ENCODE assay signal across 8 mouse cellular contexts in the genomic region with DNA sequence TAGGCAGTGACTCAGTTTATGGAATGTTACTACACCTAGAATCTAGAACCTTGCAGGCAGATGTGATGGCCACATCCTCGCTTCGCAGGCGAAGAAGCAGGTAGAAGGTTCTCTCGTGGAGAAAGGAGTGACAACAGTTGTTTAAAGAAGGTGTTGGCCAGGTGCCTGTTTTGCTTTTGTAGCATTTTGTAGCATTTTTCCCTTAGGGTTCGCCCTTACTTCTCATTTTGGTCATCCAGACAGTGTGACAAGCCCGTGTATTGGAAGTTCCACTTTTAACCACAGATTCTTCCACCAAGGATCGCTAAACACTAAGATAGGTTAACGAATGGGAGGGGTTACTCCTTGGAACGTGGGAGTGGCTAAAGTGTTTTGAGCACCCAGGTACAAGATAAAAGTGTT. TPM values are rescaled to one million over a fixed set of nuclear protein-coding genes. Genes with fewer than 3 reads are reported as not detected.
A peak's percentile ranks its signal among the peaks of the same experiment; 100 is the strongest.
DNase-seq lines count a peak whose midpoint lies in the region; ATAC-seq and TF ChIP-seq lines count a peak whose summit lies in the region.

No protein-coding gene starts in this region.

- 31% methylated on average over 9 of the region's 9 CpGs for WGBS in heart, embryonic 14.5 days
- WGBS in forebrain, embryonic 15.5 days, result 10% methylated on average over 9 of the region's 9 CpGs
- 17% methylated on average over 9 of the region's 9 CpGs for WGBS in lung, postnatal 0 days

- no peaks in the 10 kb centered on the region for H3K9me3 ChIP-seq in heart, embryonic 14.5 days (ENCODE audit: control insufficient read depth, low read length)
- no peaks in the 10 kb centered on the region for H3K9me3 ChIP-seq in ES-Bruce4 (replicated peaks; ENCODE audit: control insufficient read depth, insufficient read depth, low read length, poor library complexity, severe bottlenecking)
- H3K9me3 ChIP-seq in forebrain, embryonic 15.5 days, result no peaks in the 10 kb centered on the region
- H3K9me3 ChIP-seq in lung, postnatal 0 days (ENCODE audit: low read length), result no peaks in the 10 kb centered on the region

- ATAC-seq in heart, embryonic 14.5 days (ENCODE audit: insufficient number of reproducible peaks, insufficient read depth, low FRiP score, low read depth), result no peak
- ATAC-seq in forebrain, embryonic 15.5 days (replicated peaks), result no peak
- no peak for ATAC-seq in lung, postnatal 0 days
- ATAC-seq in monocyte, adult 5-6 weeks (replicated peaks; ENCODE audit: insufficient number of reproducible peaks, low FRiP score, low TSS enrichment, poor library complexity, severe bottlenecking), result no peak

- peak overlapping the region; percentile 54 to 77 for H3K4me3 ChIP-seq in heart, embryonic 14.5 days (ENCODE audit: control insufficient read depth in 1 of 2, insufficient read depth in 1 of 2, low read depth in 1 of 2, low read length in 2 of 2)
- H3K4me3 ChIP-seq in ES-Bruce4 (ENCODE audit: low read depth, low read length), result peak overlapping the region; percentile 74
- H3K4me3 ChIP-seq in forebrain, embryonic 15.5 days, result peak overlapping the region; percentile 66
- H3K4me3 ChIP-seq in lung, postnatal 0 days (ENCODE audit: low read depth, low read length), result peak overlapping the region; percentile 92

- H3K9ac ChIP-seq in heart, embryonic 14.5 days (ENCODE audit: low read length), result peak overlapping the region; percentile 82
- peak overlapping the region; percentile 100 for H3K9ac ChIP-seq in ES-Bruce4 (ENCODE audit: low read depth, poor library complexity, severe bottlenecking)
- H3K9ac ChIP-seq in forebrain, embryonic 15.5 days (replicated peaks), result peak overlapping the region; percentile 71
- peak overlapping the region; percentile 69 for H3K9ac ChIP-seq in lung, postnatal 0 days (replicated peaks; ENCODE audit: low read depth)

- intact Hi-C loops in heart, postnatal 10 days (cut with DNase I), result no loop called here

- TF ChIP-seq EP300 in ES-Bruce4 (IDR thresholded peaks at IDR 0.05; ENCODE audit: insufficient read depth, low read depth, low read length), result no peak
- TF ChIP-seq EP300 in lung, postnatal 0 days (IDR thresholded peaks at IDR 0.05), result no peak

- peaks cover 21 to 26% of the 10 kb centered on the region in 2 experiments for H3K4me1 ChIP-seq in heart, embryonic 14.5 days (ENCODE audit: control insufficient read depth in 2 of 2, insufficient read depth in 2 of 2, low read length in 2 of 2)
- H3K4me1 ChIP-seq in ES-Bruce4 (ENCODE audit: control insufficient read depth, insufficient read depth, low read length), result peaks cover 10% of the 10 kb centered on the region
- H3K4me1 ChIP-seq in forebrain, embryonic 15.5 days, result peaks cover 70% of the 10 kb centered on the region
- peaks cover 16% of the 10 kb centered on the region; the same call in 1 of the 2 replicates for H3K4me1 ChIP-seq in lung, postnatal 0 days (ENCODE audit: insufficient read depth, low read depth, low read length)

- H3K36me3 ChIP-seq in heart, embryonic 14.5 days (ENCODE audit: control insufficient read depth, insufficient read depth, low read length), result 0 out of 2 replicates have a peak, but pooled peaks cover 4% of the 10 kb centered on the region
- 0 out of 2 replicates have a peak, but pooled peaks cover 5% of the 10 kb centered on the region for H3K36me3 ChIP-seq in ES-Bruce4 (ENCODE audit: control insufficient read depth, insufficient read depth, low read length, poor library complexity, severe bottlenecking)
- no peaks in the 10 kb centered on the region for H3K36me3 ChIP-seq in forebrain, embryonic 15.5 days
- no peaks in the 10 kb centered on the region for H3K36me3 ChIP-seq in lung, postnatal 0 days (ENCODE audit: insufficient read depth, low read length)

- DNase-seq in heart, postnatal 10 days, result no peak
- peak; percentile 43 for DNase-seq in lung, postnatal 0 days (ENCODE audit: low spot score)
- DNase-seq in cerebellum, postnatal 14 days, result no peak
- no peak for DNase-seq in left cerebral cortex, adult 11 months (ENCODE audit: low spot score)

- H3K27me3 ChIP-seq in heart, embryonic 14.5 days (ENCODE audit: control insufficient read depth, insufficient read depth, low read length), result no peaks in the 10 kb centered on the region
- H3K27me3 ChIP-seq in ES-Bruce4 (ENCODE audit: control insufficient read depth, insufficient read depth, low read length, poor library complexity, severe bottlenecking), result no peaks in the 10 kb centered on the region
- no peaks in the 10 kb centered on the region for H3K27me3 ChIP-seq in forebrain, embryonic 15.5 days
- H3K27me3 ChIP-seq in lung, postnatal 0 days (replicated peaks; ENCODE audit: insufficient read depth, low read length), result no peaks in the 10 kb centered on the region

- H3K4me2 ChIP-seq in heart, embryonic 14.5 days (ENCODE audit: low read length), result peak overlapping the region; percentile 89
- H3K4me2 ChIP-seq in forebrain, embryonic 15.5 days (replicated peaks), result peak overlapping the region; percentile 78
- H3K4me2 ChIP-seq in lung, postnatal 0 days (replicated peaks; ENCODE audit: low read depth, low read length), result peak overlapping the region; percentile 88

- TF ChIP-seq POLR2A in ES-Bruce4 (IDR thresholded peaks at IDR 0.05; ENCODE audit: insufficient read depth, low read length), result no peak

- no peak overlapping the region for H3K27ac ChIP-seq in heart, embryonic 14.5 days (replicated peaks in 1 of 2; ENCODE audit: control insufficient read depth in 1 of 2, insufficient read depth in 1 of 2, low read depth in 2 of 2, low read length in 2 of 2)
- H3K27ac ChIP-seq in ES-Bruce4 (ENCODE audit: insufficient read depth, low read length), result no peak overlapping the region; the same call in 1 of the 2 replicates
- peak overlapping the region; percentile 99 for H3K27ac ChIP-seq in forebrain, embryonic 15.5 days (replicated peaks)
- peak overlapping the region; percentile 92; the same call in 1 of the 2 replicates for H3K27ac ChIP-seq in lung, postnatal 0 days (ENCODE audit: low read length)

- TF ChIP-seq CTCF in ES-Bruce4 (IDR thresholded peaks at IDR 0.05; ENCODE audit: low read depth, low read length), result no peak
- no peak for TF ChIP-seq CTCF in lung, postnatal 0 days (IDR thresholded peaks at IDR 0.05)

RNA-seq across cellular contexts. Expression of a gene that starts 1.5 kb away (rescaled TPM):
- 59.8 and 62.1 TPM in 2 replicates for polyA plus RNA-seq in heart, embryonic 14.5 days (2014; fragmentation: Nextera tagmentation; extraction: Ambion mirVana)
- 10 to 100 TPM; 35.1 to 38.8 TPM for total RNA-seq in heart, postnatal 10 days (2021)
- 205 and 210 TPM in 2 replicates for polyA plus RNA-seq in ES-Bruce4 (2011; ENCODE audit: insufficient read depth, insufficient read length, low read depth, missing spikeins)
- polyA plus RNA-seq in forebrain, embryonic 15.5 days (2015; fragmentation: Nextera tagmentation; extraction: Ambion mirVana), result 223 and 225 TPM in 2 replicates
- 113 and 115 TPM in 2 replicates for polyA plus RNA-seq in lung, postnatal 0 days (2015; fragmentation: Nextera tagmentation; extraction: Ambion mirVana)
- total RNA-seq in monocyte, adult 5-6 weeks (2017), result 43.2 to 64.7 TPM (median 49.7 TPM) in 3 replicates

RNA-seq across cellular contexts. Expression of a gene that starts 20.8 kb away (rescaled TPM):
- 7.1 and 8.5 TPM in 2 replicates for polyA plus RNA-seq in heart, embryonic 14.5 days (2014; fragmentation: Nextera tagmentation; extraction: Ambion mirVana)
- 1 to 10 TPM; 5.1 to 5.5 TPM for total RNA-seq in heart, postnatal 10 days (2021)
- polyA plus RNA-seq in ES-Bruce4 (2011; ENCODE audit: insufficient read depth, insufficient read length, low read depth, missing spikeins), result 13.7 and 15.0 TPM in 2 replicates
- polyA plus RNA-seq in forebrain, embryonic 15.5 days (2015; fragmentation: Nextera tagmentation; extraction: Ambion mirVana), result 17.7 and 18.4 TPM in 2 replicates
- 10.4 and 10.8 TPM in 2 replicates for polyA plus RNA-seq in lung, postnatal 0 days (2015; fragmentation: Nextera tagmentation; extraction: Ambion mirVana)
- total RNA-seq in monocyte, adult 5-6 weeks (2017), result 28.6 to 54.3 TPM (median 43.2 TPM) in 3 replicates

Comparison
In these comparisons a context has a peak if more than half of its experiments do, and no peak if none do; other contexts are left out.
1. H3K27ac ChIP-seq: peak in forebrain, embryonic 15.5 days (single experiment) and lung, postnatal 0 days (single experiment); none in heart, embryonic 14.5 days (0 of 2) and ES-Bruce4 (single experiment).
2. Peak in every context shown above with its lines, with median percentiles within 50 percentile points of each other: H3K4me2 ChIP-seq, H3K4me3 ChIP-seq and H3K9ac ChIP-seq.